ENCODE assay signal across 8 mouse cellular contexts in genomic region chr16:23223871-23224469, GRCm38 (mm10). TPM values are rescaled to one million over a fixed set of nuclear protein-coding genes. Genes with fewer than 3 reads are reported as not detected.
DNase-seq lines count a peak whose midpoint lies in the region; ATAC-seq and TF ChIP-seq lines count a peak whose summit lies in the region.

No protein-coding gene starts in this region.

- 0 out of 2 replicates have a peak overlapping the region, but pooled peaks have one; percentile 25 for H3K27ac ChIP-seq in cortical plate, adult 2 months (ENCODE audit: insufficient read depth, low read length)
- 0 out of 2 replicates have a peak overlapping the region, but pooled peaks have one; percentile 2 for H3K27ac ChIP-seq in hindbrain, embryonic 12.5 days
- H3K27ac ChIP-seq in midbrain, embryonic 15.5 days = 0 out of 2 replicates have a peak overlapping the region, but pooled peaks have one; percentile 12

- 40% methylated on average over 12 of the region's 12 CpGs for WGBS in hindbrain, embryonic 12.5 days
- 40% methylated on average over 12 of the region's 12 CpGs for WGBS in midbrain, embryonic 15.5 days

- no peaks in the 10 kb centered on the region for H3K9me3 ChIP-seq in hindbrain, embryonic 12.5 days (replicated peaks)
- H3K9me3 ChIP-seq in midbrain, embryonic 15.5 days = no peaks in the 10 kb centered on the region

- ATAC-seq in hindbrain, embryonic 12.5 days (ENCODE audit: low FRiP score) = no peak
- ATAC-seq in midbrain, embryonic 15.5 days (replicated peaks) = no peak

- no peak for TF ChIP-seq POLR2A in cortical plate, adult 2 months (IDR thresholded peaks at IDR 0.05; ENCODE audit: extremely low read depth, insufficient read depth, low read length)

- peak overlapping the region; percentile 84; the same call in 1 of the 2 replicates for H3K4me3 ChIP-seq in cortical plate, adult 2 months (ENCODE audit: insufficient read depth, low read length)
- peak overlapping the region; percentile 54; the same call in 1 of the 2 replicates for H3K4me3 ChIP-seq in hindbrain, embryonic 12.5 days
- H3K4me3 ChIP-seq in midbrain, embryonic 15.5 days = peak overlapping the region; percentile 91

- DNase-seq in layer of hippocampus, postnatal 36 days = peak; percentile 5 to 36
- no peak for DNase-seq in layer of hippocampus, postnatal 25 days (ENCODE audit: extremely low spot score in 1 of 2, low spot score in 1 of 2)
- no peak for DNase-seq in urinary bladder, postnatal 36 days (ENCODE audit: low spot score in 2 of 2)
- DNase-seq in urinary bladder, adult 2 months (ENCODE audit: low spot score) = no peak
- no peak for DNase-seq in adrenal gland, adult 8-10 months

- peaks cover 3% of the 10 kb centered on the region; the same call in 1 of the 2 replicates for H3K4me1 ChIP-seq in cortical plate, adult 2 months (ENCODE audit: control insufficient read depth, insufficient read depth, low read length)
- H3K4me1 ChIP-seq in hindbrain, embryonic 12.5 days = peaks cover 28% of the 10 kb centered on the region
- peaks cover 35% of the 10 kb centered on the region for H3K4me1 ChIP-seq in midbrain, embryonic 15.5 days

- peak overlapping the region; percentile 86 for H3K4me2 ChIP-seq in hindbrain, embryonic 12.5 days (replicated peaks)
- H3K4me2 ChIP-seq in midbrain, embryonic 15.5 days = peak overlapping the region; percentile 89

- TF ChIP-seq CTCF in cortical plate, adult 2 months (IDR thresholded peaks at IDR 0.05; ENCODE audit: extremely low read depth, insufficient read depth, low read length) = no peak

- H3K9ac ChIP-seq in hindbrain, embryonic 12.5 days = no peak overlapping the region; the same call in 1 of the 2 replicates
- H3K9ac ChIP-seq in midbrain, embryonic 15.5 days = peak overlapping the region; percentile 17; the same call in 1 of the 2 replicates

- H3K36me3 ChIP-seq in hindbrain, embryonic 12.5 days = no peaks in the 10 kb centered on the region
- no peaks in the 10 kb centered on the region for H3K36me3 ChIP-seq in midbrain, embryonic 15.5 days (replicated peaks)

- no peaks in the 10 kb centered on the region for H3K27me3 ChIP-seq in hindbrain, embryonic 12.5 days
- no peaks in the 10 kb centered on the region for H3K27me3 ChIP-seq in midbrain, embryonic 15.5 days (replicated peaks)

RNA-seq across cellular contexts. Expression of gene St6gal1, which starts 0.6 kb away (rescaled TPM):
- 10 to 100 TPM; 16.5 to 18.1 TPM for total RNA-seq in layer of hippocampus, postnatal 36 days (2021)
- total RNA-seq in layer of hippocampus, postnatal 25 days (2021) = 10 to 100 TPM; 13.2 to 15.2 TPM
- 13.3 and 13.5 TPM in 2 replicates for polyA plus RNA-seq in cortical plate, adult 2 months (2012; rRNA removed)
- polyA plus RNA-seq in hindbrain, embryonic 12.5 days (2016; fragmentation: Nextera tagmentation; extraction: Ambion mirVana) = 38.7 and 40.0 TPM in 2 replicates
- polyA plus RNA-seq in midbrain, embryonic 15.5 days (2015; fragmentation: Nextera tagmentation; extraction: Ambion mirVana) = 27.9 and 29.4 TPM in 2 replicates
- 8.1 and 8.8 TPM in 2 replicates for polyA plus RNA-seq in urinary bladder, adult 2 months (2012; rRNA removed)
- 10 to 100 TPM; 36.7 to 55.6 (median 44.3) TPM for total RNA-seq in adrenal gland, adult 8-10 months (2022)

Comparison
In these comparisons a context has a peak if more than half of its experiments do, and no peak if none do; other contexts are left out.
1. DNase-seq: peak in layer of hippocampus, postnatal 36 days (2 of 2); none in layer of hippocampus, postnatal 25 days (0 of 2), urinary bladder, postnatal 36 days (0 of 2), urinary bladder, adult 2 months (single experiment) and adrenal gland, adult 8-10 months (single experiment).
2. Peak in every context shown above with its lines, with median percentiles within 50 percentile points of each other: H3K27ac ChIP-seq and H3K4me3 ChIP-seq.